Mouse (Mus musculus) heart, postnatal 10 days (tissue): ENCODE data around the gene Gm21885. TPM values are rescaled to one million over a fixed set of nuclear protein-coding genes. Genes with fewer than 3 reads are reported as not detected.

ENCODE experiments used
- total RNA-seq, 2 experiments: library from RNA; stranded (reverse); gene quantifications; 2 replicates each; pipeline ENCODE4 v1.2.3; 2021

Gene Gm21885
- total RNA-seq, 2 experiments from 2014 or later, result not detected

Other genes starting within 250 kb of the Gm21885 start
- gene Tob1, start 70.4 kb upstream of the Gm21885 start, total RNA-seq, result 10 to 100 TPM; 67.4 to 81.0 TPM
- 1 to 10 TPM; 2.0 to 2.2 TPM for gene Wfikkn2, start 35.9 kb upstream of the Gm21885 start, total RNA-seq
- 10 to 100 TPM; 44.2 to 48.1 TPM for gene Luc7l3, start 40.1 kb downstream of the Gm21885 start, total RNA-seq
- 100 to 1,000 TPM; 213 to 228 TPM for gene Ankrd40, start 46.1 kb downstream of the Gm21885 start, total RNA-seq
- 1 to 10 TPM; 2.8 TPM for gene Abcc3, start 111.1 kb downstream of the Gm21885 start, total RNA-seq
- gene Cacna1g, start 192.3 kb downstream of the Gm21885 start, total RNA-seq, result 10 to 100 TPM; 33.4 to 41.3 TPM
- gene Spata20, start 204.3 kb downstream of the Gm21885 start, total RNA-seq, result 1 to 10 TPM in 1 of 2 experiments, under 1 TPM in 1; 0.31 to 1.2 TPM
- 10 to 100 TPM; 26.5 to 26.7 TPM for gene Epn3, start 218.1 kb downstream of the Gm21885 start, total RNA-seq
- gene Mycbpap, start 239.9 kb downstream of the Gm21885 start, total RNA-seq, result 1 to 10 TPM; 3.9 to 4.9 TPM